Comparison of ENCODE assay signal across 7 mouse cellular contexts in the genomic region with DNA sequence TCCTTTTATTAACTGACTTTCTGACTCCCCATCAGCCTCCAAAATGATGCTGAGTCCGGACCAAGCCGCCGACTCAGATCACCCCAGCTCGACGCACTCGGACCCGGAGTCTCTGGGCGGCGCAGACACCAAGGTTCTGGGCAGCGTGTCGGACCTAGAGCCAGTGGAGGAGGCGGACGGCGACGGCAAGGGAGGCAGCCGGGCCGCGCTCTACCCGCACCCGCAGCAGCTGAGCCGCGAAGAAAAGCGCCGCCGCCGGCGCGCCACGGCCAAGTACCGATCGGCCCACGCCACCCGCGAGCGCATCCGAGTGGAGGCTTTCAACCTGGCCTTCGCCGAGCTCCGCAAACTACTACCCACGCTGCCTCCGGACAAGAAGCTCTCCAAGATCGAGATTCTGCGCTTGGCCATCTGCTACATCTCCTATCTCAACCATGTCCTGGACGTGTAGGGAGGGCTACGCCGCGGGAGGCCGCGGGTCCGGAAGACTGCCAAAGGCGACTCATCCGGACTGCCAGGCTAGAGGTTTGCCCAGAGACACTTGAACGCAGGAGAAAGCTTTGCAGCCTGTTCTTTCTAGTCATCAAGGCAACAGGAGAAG. TPM values are rescaled to one million over a fixed set of nuclear protein-coding genes. Genes with fewer than 3 reads are reported as not detected.
DNase-seq lines count a peak whose midpoint lies in the region; ATAC-seq lines count a peak whose summit lies in the region.

No protein-coding gene starts in this region.

- ATAC-seq in lung, embryonic 15.5 days (ENCODE audit: borderline replicate concordance, extremely low read depth, low FRiP score, low TSS enrichment), result no peak
- peak; percentile 23; the same call in 1 of the 2 replicates for ATAC-seq in forebrain, embryonic 15.5 days (replicated peaks)
- peak; percentile 32; the same call in 1 of the 2 replicates for ATAC-seq in neural tube, embryonic 15.5 days (ENCODE audit: low FRiP score)

- peak overlapping the region; percentile 34 for H3K4me3 ChIP-seq in lung, embryonic 15.5 days
- H3K4me3 ChIP-seq in forebrain, embryonic 15.5 days, result peak overlapping the region; percentile 43
- peak overlapping the region; percentile 57 for H3K4me3 ChIP-seq in neural tube, embryonic 15.5 days (replicated peaks)

- under 1% methylated on average over 53 of the region's 53 CpGs for WGBS in lung, embryonic 15.5 days
- WGBS in forebrain, embryonic 15.5 days, result under 1% methylated on average over 53 of the region's 53 CpGs
- WGBS in neural tube, embryonic 15.5 days, result 1% methylated on average over 53 of the region's 53 CpGs

- peaks cover 96% of the 10 kb centered on the region for H3K27me3 ChIP-seq in lung, embryonic 15.5 days
- peaks cover 22% of the 10 kb centered on the region for H3K27me3 ChIP-seq in forebrain, embryonic 15.5 days
- no peaks in the 10 kb centered on the region; the same call in 1 of the 2 replicates for H3K27me3 ChIP-seq in neural tube, embryonic 15.5 days (replicated peaks)

- H3K4me2 ChIP-seq in lung, embryonic 15.5 days, result peak overlapping the region; percentile 61
- H3K4me2 ChIP-seq in forebrain, embryonic 15.5 days (replicated peaks), result peak overlapping the region; percentile 48
- H3K4me2 ChIP-seq in neural tube, embryonic 15.5 days, result peak overlapping the region; percentile 75

- H3K27ac ChIP-seq in lung, embryonic 15.5 days, result no peak overlapping the region
- H3K27ac ChIP-seq in forebrain, embryonic 15.5 days (replicated peaks), result peak overlapping the region; percentile 76
- H3K27ac ChIP-seq in neural tube, embryonic 15.5 days (replicated peaks), result peak overlapping the region; percentile 96

- H3K36me3 ChIP-seq in lung, embryonic 15.5 days, result no peaks in the 10 kb centered on the region
- H3K36me3 ChIP-seq in forebrain, embryonic 15.5 days, result no peaks in the 10 kb centered on the region
- H3K36me3 ChIP-seq in neural tube, embryonic 15.5 days, result no peaks in the 10 kb centered on the region

- no peak overlapping the region for H3K9ac ChIP-seq in lung, embryonic 15.5 days
- H3K9ac ChIP-seq in forebrain, embryonic 15.5 days (replicated peaks), result peak overlapping the region; percentile 53
- H3K9ac ChIP-seq in neural tube, embryonic 15.5 days (replicated peaks), result peak overlapping the region; percentile 76

- H3K9me3 ChIP-seq in lung, embryonic 15.5 days, result no peaks in the 10 kb centered on the region
- H3K9me3 ChIP-seq in forebrain, embryonic 15.5 days, result no peaks in the 10 kb centered on the region
- H3K9me3 ChIP-seq in neural tube, embryonic 15.5 days (replicated peaks), result no peaks in the 10 kb centered on the region

- peaks cover 23% of the 10 kb centered on the region for H3K4me1 ChIP-seq in lung, embryonic 15.5 days
- H3K4me1 ChIP-seq in forebrain, embryonic 15.5 days, result peaks cover 23% of the 10 kb centered on the region
- H3K4me1 ChIP-seq in neural tube, embryonic 15.5 days, result peaks cover 25% of the 10 kb centered on the region

- intact Hi-C loops in left cerebral cortex, postnatal 36 days (cut with DNase I), result no loop called here

- DNase-seq in lung, adult 18-20 months, result no peak
- DNase-seq in cerebellum, adult 8-10 months, result peak; percentile 93
- peak; percentile 54 to 70 for DNase-seq in left cerebral cortex, postnatal 36 days (ENCODE audit: low spot score in 2 of 2)
- no peak for DNase-seq in B cell, adult 2 months

RNA-seq across cellular contexts. Expression of gene Nhlh2, which starts 2.8 kb away (rescaled TPM):
- polyA plus RNA-seq in lung, embryonic 15.5 days (2015; fragmentation: Nextera tagmentation; extraction: Ambion mirVana), result 0.04 TPM in 1 of 2 replicates, not detected in the other
- polyA plus RNA-seq in forebrain, embryonic 15.5 days (2015; fragmentation: Nextera tagmentation; extraction: Ambion mirVana), result 24.3 and 25.4 TPM in 2 replicates
- total RNA-seq in left cerebral cortex, postnatal 36 days (2021), result under 1 TPM in 1 of 2 experiments, not detected in 1; 0.29 TPM
- polyA plus RNA-seq in neural tube, embryonic 15.5 days (2015; fragmentation: Nextera tagmentation; extraction: Ambion mirVana), result 14.9 and 19.2 TPM in 2 replicates

Comparison
In these comparisons a context has a peak if more than half of its experiments do, and no peak if none do; other contexts are left out.
1. DNase-seq: peak in cerebellum, adult 8-10 months (single experiment) and left cerebral cortex, postnatal 36 days (2 of 2); none in lung, adult 18-20 months (0 of 2) and B cell, adult 2 months (0 of 2).
2. RNA of gene Nhlh2, which starts 2.8 kb away (polyA plus RNA-seq): 24.3 to 25.4 TPM in forebrain, embryonic 15.5 days and 14.9 to 19.2 TPM in neural tube, embryonic 15.5 days; 0.04 TPM in lung, embryonic 15.5 days; every median in the first group is over 10 times any median in the second.
3. Peak in every context shown above with its lines, with median percentiles within 50 percentile points of each other: H3K4me2 ChIP-seq and H3K4me3 ChIP-seq.